In the genomic region with DNA sequence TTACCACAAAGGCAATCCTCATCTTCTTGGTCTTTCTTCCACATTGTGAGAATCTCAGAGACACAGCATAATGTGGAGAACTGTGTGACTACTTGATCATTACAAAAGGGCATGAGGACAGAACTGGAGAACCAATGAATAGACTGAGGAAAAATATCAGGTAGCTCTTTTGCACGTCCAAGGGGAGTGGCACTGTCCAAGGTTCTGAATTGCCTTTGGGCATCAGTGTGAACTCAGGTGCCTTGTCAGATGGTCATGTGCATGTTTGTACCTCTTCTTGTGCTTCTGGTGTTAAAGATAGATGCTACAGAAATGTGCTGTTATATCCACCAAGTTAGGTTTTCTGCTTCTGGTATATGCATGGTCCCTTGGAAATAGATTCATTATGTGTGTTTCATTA, we compare ENCODE assay signal across 13 mouse cellular contexts.
DNase-seq lines count a peak whose midpoint lies in the region; ATAC-seq and TF ChIP-seq lines count a peak whose summit lies in the region.
"Had no signal": no experiment of that assay in that cellular context is flagged by ENCODE, and none has a peak within 500 bp of the region (broad histone marks: within the 10 kb centered on the region; RNA-seq: fewer than 3 reads in every experiment).

No protein-coding gene starts in this region.

- H3K4me3 ChIP-seq in kidney, postnatal 0 days (replicated peaks; ENCODE audit: low read depth, low read length) = no peak overlapping the region
- H3K4me3 ChIP-seq in kidney, adult 2 months (ENCODE audit: insufficient read depth, low read depth, low read length) = no peak overlapping the region
- no peak overlapping the region for H3K4me3 ChIP-seq in CH12.LX (replicated peaks in 1 of 3; ENCODE audit: low read depth in 2 of 3, low read length in 2 of 3, poor library complexity in 1 of 3)
- H3K4me3 ChIP-seq: forebrain, embryonic 13.5 days; megakaryocyte, embryonic 14.5 days; neural tube, embryonic 13.5 days had no signal

- no peak for ATAC-seq in kidney, postnatal 0 days (replicated peaks; ENCODE audit: low FRiP score, low read depth)
- ATAC-seq: forebrain, embryonic 13.5 days had no signal

- TF ChIP-seq CTCF in kidney, postnatal 0 days (IDR thresholded peaks at IDR 0.05; ENCODE audit: low read depth) = no peak
- no peak for TF ChIP-seq CTCF in kidney, adult 2 months (conservative IDR thresholded peaks at IDR 0.05; ENCODE audit: insufficient read depth, insufficient read length, low read depth, low read length)
- TF ChIP-seq CTCF in CH12.LX (conservative IDR thresholded peaks at IDR 0.05 in 1 of 2, IDR thresholded peaks at IDR 0.05 in 1 of 2; ENCODE audit: low read depth in 2 of 2, low read length in 2 of 2) = no peak

- H3K9me3 ChIP-seq in kidney, postnatal 0 days (replicated peaks; ENCODE audit: low read length) = no peaks in the 10 kb centered on the region
- no peaks in the 10 kb centered on the region for H3K9me3 ChIP-seq in CH12.LX (replicated peaks; ENCODE audit: low read length)
- H3K9me3 ChIP-seq: forebrain, embryonic 13.5 days; neural tube, embryonic 13.5 days had no signal

- dilution Hi-C loops in CH12.LX (cut with MboI; ENCODE audit: extremely low pct_ligation_motif_present, extremely low pct_unique_long_range_greater_than_20kb, low sequenced_read_pairs) = no loop called here

- H3K27me3 ChIP-seq in kidney, postnatal 0 days (ENCODE audit: insufficient read depth, low read length) = no peaks in the 10 kb centered on the region
- no peaks in the 10 kb centered on the region for H3K27me3 ChIP-seq in kidney, adult 2 months (replicated peaks; ENCODE audit: control insufficient read depth, insufficient read depth, low read length)
- no peaks in the 10 kb centered on the region for H3K27me3 ChIP-seq in CH12.LX (replicated peaks)
- H3K27me3 ChIP-seq: forebrain, embryonic 13.5 days; megakaryocyte, embryonic 14.5 days; neural tube, embryonic 13.5 days had no signal

- no peak overlapping the region for H3K9ac ChIP-seq in kidney, postnatal 0 days (ENCODE audit: low read depth, low read length)
- H3K9ac ChIP-seq in CH12.LX (ENCODE audit: insufficient read depth, low read depth) = no peak overlapping the region
- H3K9ac ChIP-seq: forebrain, embryonic 13.5 days; neural tube, embryonic 13.5 days had no signal

- H3K4me2 ChIP-seq in kidney, postnatal 0 days (ENCODE audit: low read length) = no peak overlapping the region
- H3K4me2 ChIP-seq in CH12.LX (ENCODE audit: insufficient read depth, low read depth, poor library complexity, severe bottlenecking) = no peak overlapping the region
- H3K4me2 ChIP-seq: forebrain, embryonic 13.5 days; neural tube, embryonic 13.5 days had no signal

- in situ Hi-C loops in CH12.LX (cut with MboI; ENCODE audit: low pct_ligation_motif_present, low pct_unique_long_range_greater_than_20kb, low sequenced_read_pairs) = no loop called here

- H3K4me1 ChIP-seq in kidney, postnatal 0 days (replicated peaks; ENCODE audit: insufficient read depth, low read length) = no peaks in the 10 kb centered on the region
- H3K4me1 ChIP-seq in kidney, adult 2 months (ENCODE audit: control insufficient read depth, insufficient read depth, low read length) = no peaks in the 10 kb centered on the region
- no peaks in the 10 kb centered on the region for H3K4me1 ChIP-seq in CH12.LX (ENCODE audit: control insufficient read depth in 1 of 2, insufficient read depth in 2 of 2)
- H3K4me1 ChIP-seq: megakaryocyte, embryonic 14.5 days; neural tube, embryonic 13.5 days had no signal

- TF ChIP-seq RAD21 in CH12.LX (IDR thresholded peaks at IDR 0.05; ENCODE audit: low read depth, low read length) = no peak

- H3K36me3 ChIP-seq in kidney, postnatal 0 days (ENCODE audit: insufficient read depth, low read length) = no peaks in the 10 kb centered on the region
- H3K36me3 ChIP-seq in kidney, adult 2 months (ENCODE audit: control insufficient read depth, insufficient read depth, low read length) = no peaks in the 10 kb centered on the region
- no peaks in the 10 kb centered on the region for H3K36me3 ChIP-seq in CH12.LX (replicated peaks in 1 of 2; ENCODE audit: control insufficient read depth in 1 of 2, insufficient read depth in 1 of 2, low read length in 1 of 2)
- H3K36me3 ChIP-seq: neural tube, embryonic 13.5 days had no signal

- H3K27ac ChIP-seq in kidney, postnatal 0 days = no peak overlapping the region
- H3K27ac ChIP-seq in kidney, adult 2 months (ENCODE audit: insufficient read depth, low read depth, low read length) = no peak overlapping the region
- no peak overlapping the region for H3K27ac ChIP-seq in CH12.LX (ENCODE audit: insufficient read depth, low read depth)
- H3K27ac ChIP-seq: forebrain, embryonic 13.5 days; neural tube, embryonic 13.5 days had no signal

- 0% methylated on average over 1 of the region's 1 CpGs for WGBS in kidney, postnatal 0 days
- 0% methylated on average over 1 of the region's 1 CpGs for WGBS in kidney, adult 2 months

- peak; percentile 60 for DNase-seq in kidney, postnatal 0 days (ENCODE audit: low spot score)
- no peak for DNase-seq in kidney, adult 2 months
- DNase-seq in CH12.LX (ENCODE audit: extremely low read depth) = peak; percentile 30
- DNase-seq in R1 (ENCODE audit: low read depth, low spot score) = peak; percentile 32
- peak; percentile 71 for DNase-seq in forelimb bud, embryonic 11.5 days (ENCODE audit: low read depth, low spot score)
- no peak for DNase-seq in layer of hippocampus, adult 11-12 months (ENCODE audit: low spot score)
- DNase-seq in heart, adult 9 months (ENCODE audit: low spot score in 2 of 2) = no peak
- DNase-seq in cerebellum, adult 9-10 months = no peak
- DNase-seq: gastrocnemius, postnatal 36 days; thymus, postnatal 14 days had no signal

- no peak for TF ChIP-seq POLR2A in kidney, adult 2 months (IDR thresholded peaks at IDR 0.05; ENCODE audit: low read depth, low read length)
- no peak for TF ChIP-seq POLR2A in CH12.LX (IDR thresholded peaks at IDR 0.05; ENCODE audit: low read depth, low read length)

- no peak for TF ChIP-seq EP300 in CH12.LX (IDR thresholded peaks at IDR 0.05; ENCODE audit: low read length)

- no peaks in the 10 kb centered on the region for H3K79me2 ChIP-seq in CH12.LX (replicated peaks; ENCODE audit: control insufficient read depth, extremely low read depth, insufficient read depth, poor library complexity, severe bottlenecking)

TF ChIP-seq in CH12.LX, 34 proteins besides CTCF, POLR2A, EP300 and RAD21:
- no peak for TF ChIP-seq IRF4 (IDR thresholded peaks at IDR 0.05; ENCODE audit: low read depth, low read length)
- no peak for TF ChIP-seq SMC3 (IDR thresholded peaks at IDR 0.05; ENCODE audit: low read depth, low read length)
- TF ChIP-seq ZC3H11A (IDR thresholded peaks at IDR 0.05; ENCODE audit: low read depth, low read length) = no peak
- no peak for TF ChIP-seq E2F4 (IDR thresholded peaks at IDR 0.05; ENCODE audit: insufficient replicate concordance, low read depth, low read length)
- TF ChIP-seq JUND (conservative IDR thresholded peaks at IDR 0.05; ENCODE audit: low read depth, low read length) = no peak
- TF ChIP-seq HCFC1 (IDR thresholded peaks at IDR 0.05; ENCODE audit: low read depth, low read length) = no peak
- TF ChIP-seq MXI1 (IDR thresholded peaks at IDR 0.05; ENCODE audit: low read depth, low read length) = no peak
- TF ChIP-seq NELFE (IDR thresholded peaks at IDR 0.05; ENCODE audit: low read depth, low read length) = no peak
- TF ChIP-seq ELF1 (IDR thresholded peaks at IDR 0.05; ENCODE audit: low read depth, low read length) = no peak
- TF ChIP-seq JUN (IDR thresholded peaks at IDR 0.05; ENCODE audit: insufficient read depth, low read depth, low read length) = no peak
- TF ChIP-seq CHD1 (IDR thresholded peaks at IDR 0.05; ENCODE audit: low read depth, low read length) = no peak
- TF ChIP-seq TCF12 (IDR thresholded peaks at IDR 0.05; ENCODE audit: low read depth, low read length) = no peak
- no peak for TF ChIP-seq BHLHE40 (IDR thresholded peaks at IDR 0.05; ENCODE audit: low read depth, low read length)

Comparison
In these comparisons a context has a peak if more than half of its experiments do, and no peak if none do; other contexts are left out.
1. DNase-seq: peak in kidney, postnatal 0 days (single experiment), CH12.LX (single experiment), R1 (single experiment) and forelimb bud, embryonic 11.5 days (single experiment); none in kidney, adult 2 months (single experiment), layer of hippocampus, adult 11-12 months (single experiment), heart, adult 9 months (0 of 2) and cerebellum, adult 9-10 months (single experiment).